Mouse (Mus musculus) liver, embryonic 14.5 days (tissue): ENCODE data around the gene Spata13.

ENCODE experiments used
- CTCF ChIP-seq: IDR thresholded peaks from 2 replicates; pipeline ENCODE4 v1.5.1; 2016; ENCODE audit warnings: antibody characterized with exemption, low read depth, control low read depth
- EP300 ChIP-seq: IDR thresholded peaks from 2 replicates; pipeline ENCODE4 v1.6.1; 2016; ENCODE audit warnings: antibody characterized with exemption, low read depth

- TF ChIP-seq EP300 (no peak), CTCF (no peak)
Observed at GRCm38 (mm10) chr14:60777485-60777919, 143.7 kb downstream of the Spata13 start.
